Mouse (Mus musculus): ENCODE results near the gene Olfr1377. TPM values are rescaled to one million over a fixed set of nuclear protein-coding genes. Genes with fewer than 3 reads are reported as not detected.
"Not testable (repeated sequence)": the region's sequence is repeated elsewhere in the genome, so short reads cannot be mapped to it uniquely, and the experiment has no call there.

The Olfr1377 gene
- polyA plus RNA-seq, 1 experiment from 2014 or later: not detected

DNA sequence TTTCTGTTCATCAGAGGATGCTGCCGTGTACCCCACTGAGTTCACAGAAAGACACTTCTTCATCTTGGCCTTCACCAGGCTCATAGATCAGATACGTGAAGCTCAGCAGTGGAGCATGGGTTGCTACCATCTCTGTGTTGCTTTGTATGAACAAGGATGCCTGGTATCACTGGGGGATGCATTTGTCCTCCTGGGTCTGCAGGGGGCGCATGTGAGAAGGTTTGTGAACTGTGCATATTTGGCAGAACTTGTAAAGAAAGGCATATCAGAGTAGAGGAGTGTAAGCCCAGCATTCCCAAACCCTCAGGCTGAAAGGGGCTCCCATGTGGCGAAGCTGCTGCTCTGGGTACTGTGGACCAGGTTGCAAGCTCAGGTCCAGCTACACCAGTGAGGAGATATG is 4.6 kb upstream of the Olfr1377 start:
- WGBS: 74% methylated on average over 4 of the region's 4 CpGs
- Histone ChIP-seq H3K36me3 (ENCODE audit: insufficient read depth, low read length) (no peaks in the 10 kb centered on the region), H3K4me3 (ENCODE audit: low read length) (no peak overlapping the region), H3K9me3 (ENCODE audit: low read length) (no peaks in the 10 kb centered on the region), H3K9ac (replicated peaks; ENCODE audit: low read length) (no peak overlapping the region), H3K27me3 (ENCODE audit: insufficient read depth, low read length) (no peaks in the 10 kb centered on the region), H3K4me1 (ENCODE audit: insufficient read depth, low read length) (no peaks in the 10 kb centered on the region), H3K27ac (ENCODE audit: low read length) (no peak overlapping the region), H3K4me2 (replicated peaks; ENCODE audit: low read depth, low read length) (no peak overlapping the region)
- no peak for ATAC-seq (ENCODE audit: low FRiP score, low TSS enrichment)

GRCm38 (mm10) chr11:51003296-51003695 is 21.5 kb downstream of the Olfr1377 start, which contains the start of gene Olfr51:
Olfr51 (plus strand) TSS chr11:51003596.
- WGBS: 73% methylated on average over 5 of the region's 5 CpGs

GRCm38 (mm10) chr11:51011821-51012220 is 30.1 kb downstream of the Olfr1377 start:
- Histone ChIP-seq H3K4me3 (ENCODE audit: low read length) (no peak overlapping the region), H3K27me3 (ENCODE audit: insufficient read depth, low read length) (no peaks in the 10 kb centered on the region), H3K4me2 (replicated peaks; ENCODE audit: low read depth, low read length) (no peak overlapping the region), H3K4me1 (ENCODE audit: insufficient read depth, low read length) (no peaks in the 10 kb centered on the region), H3K9ac (replicated peaks; ENCODE audit: low read length) (no peak overlapping the region), H3K27ac (ENCODE audit: low read length) (no peak overlapping the region), H3K9me3 (ENCODE audit: low read length) (no peaks in the 10 kb centered on the region), H3K36me3 (ENCODE audit: insufficient read depth, low read length) (no peaks in the 10 kb centered on the region)
- ATAC-seq (ENCODE audit: low FRiP score, low TSS enrichment): no peak
- WGBS: 63% methylated on average over 5 of the region's 5 CpGs

More at GRCm38 (mm10) chr11:51003296-51003695, 21.5 kb downstream of the Olfr1377 start, which contains the start of gene Olfr51:
- H3K27me3 ChIP-seq (ENCODE audit: insufficient read depth, low read length): no peaks in the 10 kb centered on the region
- no peak within 1 kb of the TSS for H3K4me3 ChIP-seq (ENCODE audit: low read length)
- no peaks in the 10 kb centered on the region for H3K4me1 ChIP-seq (ENCODE audit: insufficient read depth, low read length)
- no peak within 1 kb of the TSS for H3K4me2 ChIP-seq (replicated peaks; ENCODE audit: low read depth, low read length)
- H3K27ac ChIP-seq (ENCODE audit: low read length): no peak within 1 kb of the TSS
- no peaks in the 10 kb centered on the region for H3K36me3 ChIP-seq (ENCODE audit: insufficient read depth, low read length)
- H3K9me3 ChIP-seq (ENCODE audit: low read length): no peaks in the 10 kb centered on the region
- no peak within 1 kb of the TSS for H3K9ac ChIP-seq (replicated peaks; ENCODE audit: low read length)
- ATAC-seq (ENCODE audit: low FRiP score, low TSS enrichment): no peak

GRCm38 (mm10) chr11:51013936-51014335 is 32.2 kb downstream of the Olfr1377 start, which contains the start of gene Olfr54:
Olfr54 (plus strand) TSS chr11:51014236.
- Histone ChIP-seq H3K4me3 (ENCODE audit: low read length) (no peak within 1 kb of the TSS), H3K27me3 (ENCODE audit: insufficient read depth, low read length) (no peaks in the 10 kb centered on the region), H3K9me3 (ENCODE audit: low read length) (no peaks in the 10 kb centered on the region), H3K9ac (replicated peaks; ENCODE audit: low read length) (no peak within 1 kb of the TSS), H3K4me2 (replicated peaks; ENCODE audit: low read depth, low read length) (no peak within 1 kb of the TSS), H3K4me1 (ENCODE audit: insufficient read depth, low read length) (no peaks in the 10 kb centered on the region), H3K36me3 (ENCODE audit: insufficient read depth, low read length) (no peaks in the 10 kb centered on the region), H3K27ac (ENCODE audit: low read length) (no peak within 1 kb of the TSS)
- 73% methylated on average over 1 of the region's 1 CpGs for WGBS
- ATAC-seq (ENCODE audit: low FRiP score, low TSS enrichment): no peak

DNA sequence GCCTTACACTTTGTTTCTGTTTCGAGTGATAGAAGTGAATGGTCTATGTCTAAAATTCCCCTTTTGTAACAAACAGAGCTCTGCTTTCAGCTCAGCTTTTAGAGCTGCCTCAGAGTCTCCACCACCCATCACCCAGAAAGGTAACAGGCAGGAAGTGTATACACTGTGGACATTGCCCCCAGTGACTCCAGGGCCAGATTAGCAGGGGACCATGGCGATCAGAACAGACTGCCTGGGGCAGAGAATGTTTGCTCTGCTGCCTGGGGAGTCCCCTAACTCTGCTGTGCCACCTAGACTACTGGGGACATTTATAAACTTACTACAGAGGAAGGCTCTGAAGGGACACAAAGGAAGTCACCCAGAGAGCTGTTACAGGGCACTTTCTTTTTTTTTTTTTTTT is 34.6 kb downstream of the Olfr1377 start:
- Histone ChIP-seq H3K27me3 (ENCODE audit: insufficient read depth, low read length) (no peaks in the 10 kb centered on the region), H3K4me2 (replicated peaks; ENCODE audit: low read depth, low read length) (no peak overlapping the region), H3K4me1 (ENCODE audit: insufficient read depth, low read length) (no peaks in the 10 kb centered on the region), H3K27ac (ENCODE audit: low read length) (no peak overlapping the region), H3K36me3 (ENCODE audit: insufficient read depth, low read length) (no peaks in the 10 kb centered on the region), H3K9ac (replicated peaks; ENCODE audit: low read length) (no peak overlapping the region), H3K4me3 (ENCODE audit: low read length) (no peak overlapping the region), H3K9me3 (ENCODE audit: low read length) (no peaks in the 10 kb centered on the region)
- WGBS: 55% methylated on average over 2 of the region's 2 CpGs
- ATAC-seq (ENCODE audit: low FRiP score, low TSS enrichment): no peak

DNA sequence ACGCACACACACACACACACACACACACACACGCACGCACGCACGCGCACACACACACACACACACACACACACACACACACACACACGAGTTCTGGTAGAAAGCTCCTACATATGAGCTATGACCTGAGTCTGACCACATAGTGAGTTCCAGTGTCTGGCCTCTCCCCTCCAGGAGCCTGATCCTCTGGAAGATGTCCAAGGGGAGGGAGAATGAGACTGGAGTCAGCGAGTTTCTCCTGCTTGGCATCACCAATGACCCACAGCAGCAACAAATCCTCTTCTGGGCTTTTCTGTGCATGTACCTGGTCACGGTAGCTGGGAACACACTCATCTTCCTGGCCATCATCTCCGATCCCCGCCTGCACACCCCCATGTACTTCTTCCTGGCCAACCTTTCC is 45.0 kb downstream of the Olfr1377 start:
- not testable (repeated sequence) for H3K27ac ChIP-seq (ENCODE audit: low read length); H3K4me3 ChIP-seq (ENCODE audit: low read length); H3K9me3 ChIP-seq (ENCODE audit: low read length); H3K9ac ChIP-seq (replicated peaks; ENCODE audit: low read length); ATAC-seq (ENCODE audit: low FRiP score, low TSS enrichment); H3K27me3 ChIP-seq (ENCODE audit: insufficient read depth, low read length); H3K4me1 ChIP-seq (ENCODE audit: insufficient read depth, low read length); H3K4me2 ChIP-seq (replicated peaks; ENCODE audit: low read depth, low read length); H3K36me3 ChIP-seq (ENCODE audit: insufficient read depth, low read length)
- 87% methylated on average over 11 of the region's 11 CpGs for WGBS

DNA sequence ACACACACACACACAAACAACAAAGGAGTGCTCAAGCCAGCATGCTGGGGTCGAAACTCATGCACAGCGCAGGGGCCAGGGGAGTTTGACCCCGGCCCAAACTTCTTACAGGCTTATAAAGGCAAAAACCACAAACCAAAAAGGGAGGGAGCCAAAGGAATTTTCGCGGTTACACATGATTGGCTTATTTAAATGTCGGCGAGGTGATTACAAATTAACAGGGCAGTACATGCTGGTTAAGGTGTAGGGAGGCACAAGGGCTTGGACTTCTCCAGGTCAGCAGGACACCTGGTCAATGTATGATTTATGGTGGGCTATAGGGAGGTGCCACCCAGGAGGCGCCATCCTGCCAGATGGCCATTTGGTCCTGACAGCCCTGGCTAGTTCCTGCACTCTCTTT is 47.6 kb downstream of the Olfr1377 start:
- not testable (repeated sequence) for H3K9me3 ChIP-seq (ENCODE audit: low read length); ATAC-seq (ENCODE audit: low FRiP score, low TSS enrichment); H3K27ac ChIP-seq (ENCODE audit: low read length); H3K4me1 ChIP-seq (ENCODE audit: insufficient read depth, low read length); H3K4me2 ChIP-seq (replicated peaks; ENCODE audit: low read depth, low read length); H3K27me3 ChIP-seq (ENCODE audit: insufficient read depth, low read length); H3K4me3 ChIP-seq (ENCODE audit: low read length); H3K9ac ChIP-seq (replicated peaks; ENCODE audit: low read length); H3K36me3 ChIP-seq (ENCODE audit: insufficient read depth, low read length)
- 39% methylated on average over 8 of the region's 8 CpGs for WGBS

DNA sequence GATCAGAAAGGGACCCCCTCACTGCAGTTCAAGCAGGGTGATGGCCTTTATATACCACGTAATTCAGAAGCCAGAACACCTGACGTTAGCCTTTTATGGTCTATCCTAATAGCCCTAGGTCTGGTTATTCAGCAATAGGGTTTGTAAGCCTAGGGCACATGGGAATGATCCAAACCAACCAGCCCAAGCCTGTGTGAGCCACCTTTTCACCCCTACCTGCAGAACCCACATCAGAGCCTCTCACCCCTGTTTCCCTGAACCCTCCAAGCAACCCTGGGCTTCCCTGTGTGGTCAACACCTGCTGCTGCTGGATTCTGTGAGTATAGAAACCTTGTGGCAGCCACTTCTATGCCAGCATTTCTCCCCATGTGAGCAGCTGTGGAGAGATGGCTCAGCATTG is 48.5 kb downstream of the Olfr1377 start:
- ATAC-seq (ENCODE audit: low FRiP score, low TSS enrichment): peak; percentile 67; the same call in 1 of the 2 replicates
- H3K4me2 ChIP-seq (replicated peaks; ENCODE audit: low read depth, low read length): no peak overlapping the region
- H3K9me3 ChIP-seq (ENCODE audit: low read length): no peaks in the 10 kb centered on the region
- H3K4me3 ChIP-seq (ENCODE audit: low read length): no peak overlapping the region
- no peak overlapping the region for H3K9ac ChIP-seq (replicated peaks; ENCODE audit: low read length)
- H3K4me1 ChIP-seq (ENCODE audit: insufficient read depth, low read length): no peaks in the 10 kb centered on the region
- no peaks in the 10 kb centered on the region for H3K36me3 ChIP-seq (ENCODE audit: insufficient read depth, low read length)
- H3K27me3 ChIP-seq (ENCODE audit: insufficient read depth, low read length): no peaks in the 10 kb centered on the region
- 48% methylated on average over 2 of the region's 2 CpGs for WGBS
- no peak overlapping the region for H3K27ac ChIP-seq (ENCODE audit: low read length)

- no peaks in the 10 kb centered on the region for H3K27me3 ChIP-seq (ENCODE audit: insufficient read depth, low read length)
- ATAC-seq (ENCODE audit: low FRiP score, low TSS enrichment): no peak
- WGBS: 38% methylated on average over 1 of the region's 1 CpGs
Measured at GRCm38 (mm10) chr11:51032851-51033250, 51.1 kb downstream of the Olfr1377 start.

GRCm38 (mm10) chr11:51034141-51034540 is 52.4 kb downstream of the Olfr1377 start:
- not testable (repeated sequence) for H3K4me3 ChIP-seq (ENCODE audit: low read length); H3K9ac ChIP-seq (replicated peaks; ENCODE audit: low read length); H3K4me2 ChIP-seq (replicated peaks; ENCODE audit: low read depth, low read length); H3K4me1 ChIP-seq (ENCODE audit: insufficient read depth, low read length); ATAC-seq (ENCODE audit: low FRiP score, low TSS enrichment); H3K9me3 ChIP-seq (ENCODE audit: low read length); H3K36me3 ChIP-seq (ENCODE audit: insufficient read depth, low read length); H3K27me3 ChIP-seq (ENCODE audit: insufficient read depth, low read length); H3K27ac ChIP-seq (ENCODE audit: low read length)

More at GRCm38 (mm10) chr11:51032851-51033250, 51.1 kb downstream of the Olfr1377 start:
- Histone ChIP-seq H3K9me3 (ENCODE audit: low read length) (no peaks in the 10 kb centered on the region), H3K4me3 (ENCODE audit: low read length) (no peak overlapping the region), H3K9ac (replicated peaks; ENCODE audit: low read length) (no peak overlapping the region), H3K4me1 (ENCODE audit: insufficient read depth, low read length) (no peaks in the 10 kb centered on the region), H3K36me3 (ENCODE audit: insufficient read depth, low read length) (no peaks in the 10 kb centered on the region), H3K27ac (ENCODE audit: low read length) (no peak overlapping the region), H3K4me2 (replicated peaks; ENCODE audit: low read depth, low read length) (no peak overlapping the region)

All from kidney, embryonic 16.5 days (tissue).